Mouse (Mus musculus): ENCODE measurements at regions not wholly inside any gene's neighbourhood (a gene's known extent, or its start where the extent isn't known, plus 50 kb on each side); places are given as distances from the start of the nearest gene placed in this dataset.
A peak's percentile ranks its signal among the peaks of the same experiment; 100 is the strongest.

- Histone ChIP-seq H3K9ac (ENCODE audit: low read depth, low read length) (no peak overlapping the region), H3K36me3 (ENCODE audit: control insufficient read depth, insufficient read depth, low read length) (no peaks in the 10 kb centered on the region), H3K27ac (ENCODE audit: low read depth, low read length) (no peak overlapping the region), H3K4me3 (ENCODE audit: low read length) (no peak overlapping the region), H3K9me3 (ENCODE audit: control insufficient read depth, low read length) (no peaks in the 10 kb centered on the region), H3K4me2 (replicated peaks; ENCODE audit: low read depth, low read length) (no peak overlapping the region), H3K4me1 (ENCODE audit: control insufficient read depth, insufficient read depth, low read length) (no peaks in the 10 kb centered on the region), H3K27me3 (ENCODE audit: control insufficient read depth, insufficient read depth, low read length) (no peaks in the 10 kb centered on the region)
- 87% methylated on average over 8 of the region's 8 CpGs for WGBS
- ATAC-seq (ENCODE audit: low FRiP score, low TSS enrichment), result no peak
Measured at GRCm38 (mm10) chr8:113051770-113052473, 482.1 kb downstream of the Cntnap4 start.

GRCm38 (mm10) chr8:113065246-113066169 lies 495.7 kb downstream of the Cntnap4 start:
- Histone ChIP-seq H3K4me3 (ENCODE audit: low read length) (no peak overlapping the region), H3K27me3 (ENCODE audit: control insufficient read depth, insufficient read depth, low read length) (no peaks in the 10 kb centered on the region), H3K36me3 (ENCODE audit: control insufficient read depth, insufficient read depth, low read length) (no peaks in the 10 kb centered on the region), H3K4me1 (ENCODE audit: control insufficient read depth, insufficient read depth, low read length) (no peaks in the 10 kb centered on the region), H3K9ac (ENCODE audit: low read depth, low read length) (no peak overlapping the region), H3K27ac (ENCODE audit: low read depth, low read length) (no peak overlapping the region), H3K4me2 (replicated peaks; ENCODE audit: low read depth, low read length) (no peak overlapping the region), H3K9me3 (ENCODE audit: control insufficient read depth, low read length) (no peaks in the 10 kb centered on the region)
- WGBS, result 61% methylated on average over 2 of the region's 2 CpGs
- no peak for ATAC-seq (ENCODE audit: low FRiP score, low TSS enrichment)

GRCm38 (mm10) chr8:113066170-113066708 lies 496.4 kb downstream of the Cntnap4 start:
- no peaks in the 10 kb centered on the region for H3K4me1 ChIP-seq (ENCODE audit: control insufficient read depth, insufficient read depth, low read length)
- no peaks in the 10 kb centered on the region for H3K27me3 ChIP-seq (ENCODE audit: control insufficient read depth, insufficient read depth, low read length)
- H3K9ac ChIP-seq (ENCODE audit: low read depth, low read length), result no peak overlapping the region
- no peaks in the 10 kb centered on the region for H3K9me3 ChIP-seq (ENCODE audit: control insufficient read depth, low read length)
- ATAC-seq (ENCODE audit: low FRiP score, low TSS enrichment), result no peak
- no peak overlapping the region for H3K27ac ChIP-seq (ENCODE audit: low read depth, low read length)
- H3K4me2 ChIP-seq (replicated peaks; ENCODE audit: low read depth, low read length), result no peak overlapping the region
- 69% methylated on average over 6 of the region's 6 CpGs for WGBS
- no peak overlapping the region for H3K4me3 ChIP-seq (ENCODE audit: low read length)
- no peaks in the 10 kb centered on the region for H3K36me3 ChIP-seq (ENCODE audit: control insufficient read depth, insufficient read depth, low read length)

DNA sequence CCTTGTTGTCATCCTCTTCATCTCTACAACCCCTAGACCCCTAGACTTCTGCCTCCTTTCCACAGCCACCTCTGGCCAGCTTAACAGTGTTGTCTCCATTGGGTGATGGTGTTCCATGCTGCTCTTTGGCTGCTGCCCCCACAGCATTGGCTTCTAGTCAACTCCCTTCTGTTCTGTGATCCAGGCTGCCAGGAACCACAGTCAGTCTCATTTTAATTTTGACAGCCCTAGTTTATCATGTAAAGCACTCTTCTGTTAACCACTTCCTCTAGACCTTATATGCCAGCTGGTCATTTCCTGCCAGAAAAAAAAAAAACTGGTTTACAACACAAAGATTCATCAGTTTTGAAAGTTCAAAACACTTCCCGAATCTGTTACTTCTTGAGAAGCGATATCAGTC lies 514.1 kb downstream of the Cntnap4 start:
- no peaks in the 10 kb centered on the region for H3K36me3 ChIP-seq (ENCODE audit: control insufficient read depth, insufficient read depth, low read length)
- H3K9ac ChIP-seq (ENCODE audit: low read depth, low read length), result no peak overlapping the region
- H3K4me1 ChIP-seq (ENCODE audit: control insufficient read depth, insufficient read depth, low read length), result no peaks in the 10 kb centered on the region
- no peak for ATAC-seq (ENCODE audit: low FRiP score, low TSS enrichment)
- H3K27me3 ChIP-seq (ENCODE audit: control insufficient read depth, insufficient read depth, low read length), result no peaks in the 10 kb centered on the region
- WGBS, result 93% methylated on average over 2 of the region's 2 CpGs
- no peak overlapping the region for H3K27ac ChIP-seq (ENCODE audit: low read depth, low read length)
- H3K4me2 ChIP-seq (replicated peaks; ENCODE audit: low read depth, low read length), result no peak overlapping the region
- no peak overlapping the region for H3K4me3 ChIP-seq (ENCODE audit: low read length)
- H3K9me3 ChIP-seq (ENCODE audit: control insufficient read depth, low read length), result no peaks in the 10 kb centered on the region

GRCm38 (mm10) chr8:113087586-113087985 lies 517.7 kb downstream of the Cntnap4 start:
- Histone ChIP-seq H3K36me3 (ENCODE audit: control insufficient read depth, insufficient read depth, low read length) (no peaks in the 10 kb centered on the region), H3K4me2 (replicated peaks; ENCODE audit: low read depth, low read length) (no peak overlapping the region), H3K4me1 (ENCODE audit: control insufficient read depth, insufficient read depth, low read length) (no peaks in the 10 kb centered on the region), H3K9me3 (ENCODE audit: control insufficient read depth, low read length) (no peaks in the 10 kb centered on the region), H3K27me3 (ENCODE audit: control insufficient read depth, insufficient read depth, low read length) (no peaks in the 10 kb centered on the region), H3K9ac (ENCODE audit: low read depth, low read length) (no peak overlapping the region), H3K27ac (ENCODE audit: low read depth, low read length) (no peak overlapping the region), H3K4me3 (ENCODE audit: low read length) (no peak overlapping the region)
- WGBS, result 82% methylated on average over 1 of the region's 1 CpGs
- no peak for ATAC-seq (ENCODE audit: low FRiP score, low TSS enrichment)

GRCm38 (mm10) chr8:113111665-113112064 lies 523.7 kb upstream of the Mon1b start:
- H3K36me3 ChIP-seq (ENCODE audit: control insufficient read depth, insufficient read depth, low read length), result no peaks in the 10 kb centered on the region
- H3K9ac ChIP-seq (ENCODE audit: low read depth, low read length), result no peak overlapping the region
- 69% methylated on average over 6 of the region's 6 CpGs for WGBS
- ATAC-seq (ENCODE audit: low FRiP score, low TSS enrichment), result no peak
- no peak overlapping the region for H3K27ac ChIP-seq (ENCODE audit: low read depth, low read length)
- H3K4me1 ChIP-seq (ENCODE audit: control insufficient read depth, insufficient read depth, low read length), result no peaks in the 10 kb centered on the region
- no peaks in the 10 kb centered on the region for H3K27me3 ChIP-seq (ENCODE audit: control insufficient read depth, insufficient read depth, low read length)
- no peaks in the 10 kb centered on the region for H3K9me3 ChIP-seq (ENCODE audit: control insufficient read depth, low read length)
- no peak overlapping the region for H3K4me2 ChIP-seq (replicated peaks; ENCODE audit: low read depth, low read length)
- H3K4me3 ChIP-seq (ENCODE audit: low read length), result no peak overlapping the region

GRCm38 (mm10) chr8:113114165-113114700 lies 521.2 kb upstream of the Mon1b start:
- H3K27me3 ChIP-seq (ENCODE audit: control insufficient read depth, insufficient read depth, low read length), result no peaks in the 10 kb centered on the region
- no peaks in the 10 kb centered on the region for H3K4me1 ChIP-seq (ENCODE audit: control insufficient read depth, insufficient read depth, low read length)
- no peaks in the 10 kb centered on the region for H3K9me3 ChIP-seq (ENCODE audit: control insufficient read depth, low read length)
- H3K9ac ChIP-seq (ENCODE audit: low read depth, low read length), result no peak overlapping the region
- no peaks in the 10 kb centered on the region for H3K36me3 ChIP-seq (ENCODE audit: control insufficient read depth, insufficient read depth, low read length)
- H3K4me2 ChIP-seq (replicated peaks; ENCODE audit: low read depth, low read length), result no peak overlapping the region
- H3K27ac ChIP-seq (ENCODE audit: low read depth, low read length), result no peak overlapping the region
- H3K4me3 ChIP-seq (ENCODE audit: low read length), result no peak overlapping the region
- peak; percentile 60; the same call in 1 of the 2 replicates for ATAC-seq (ENCODE audit: low FRiP score, low TSS enrichment)
- WGBS, result 37% methylated on average over 3 of the region's 3 CpGs

DNA sequence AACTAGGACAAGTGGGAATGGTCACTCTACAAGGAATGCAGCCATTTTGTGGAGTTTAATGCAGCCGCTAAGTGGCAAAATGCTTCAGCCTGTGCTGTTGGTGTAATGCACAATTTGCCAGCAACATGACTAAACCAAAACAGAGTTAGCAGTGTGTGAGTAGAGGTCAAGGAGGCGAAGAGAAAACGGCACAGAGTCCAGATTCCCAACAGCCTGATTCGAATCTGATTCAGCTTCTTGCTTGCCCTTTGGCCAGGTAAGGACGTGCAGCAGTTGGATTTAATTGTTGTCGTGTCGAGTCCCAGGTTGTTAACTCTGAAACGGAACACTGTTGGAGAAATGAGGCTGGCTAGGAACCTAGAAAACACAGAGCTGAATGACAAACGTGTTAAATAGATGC lies 518.1 kb upstream of the Mon1b start:
- Histone ChIP-seq H3K4me2 (replicated peaks; ENCODE audit: low read depth, low read length) (no peak overlapping the region), H3K27ac (ENCODE audit: low read depth, low read length) (no peak overlapping the region), H3K9me3 (ENCODE audit: control insufficient read depth, low read length) (no peaks in the 10 kb centered on the region), H3K4me1 (ENCODE audit: control insufficient read depth, insufficient read depth, low read length) (no peaks in the 10 kb centered on the region), H3K36me3 (ENCODE audit: control insufficient read depth, insufficient read depth, low read length) (no peaks in the 10 kb centered on the region), H3K4me3 (ENCODE audit: low read length) (no peak overlapping the region), H3K9ac (ENCODE audit: low read depth, low read length) (no peak overlapping the region), H3K27me3 (ENCODE audit: control insufficient read depth, insufficient read depth, low read length) (no peaks in the 10 kb centered on the region)
- no peak for ATAC-seq (ENCODE audit: low FRiP score, low TSS enrichment)
- whole genome bisulfite sequencing, result 69% methylated on average over 9 of the region's 9 CpGs

DNA sequence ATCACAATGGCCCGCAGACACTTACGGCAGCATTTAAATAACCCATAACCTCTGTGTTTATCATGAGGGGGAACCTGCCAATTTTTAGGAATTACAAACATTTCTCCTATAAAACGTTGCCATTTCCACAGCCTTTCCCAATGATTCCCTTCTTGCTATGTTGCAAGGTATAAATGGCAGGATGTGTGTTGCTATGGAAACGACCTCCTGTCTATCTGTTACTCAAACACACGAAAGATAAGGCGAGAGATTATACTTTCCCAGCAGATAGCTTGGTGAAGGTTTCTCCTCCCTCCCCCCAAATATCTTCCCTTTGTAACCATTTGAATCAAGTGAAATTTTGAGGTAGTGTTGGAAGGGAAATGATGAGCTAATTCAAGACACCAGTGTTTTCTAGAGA lies 509.8 kb upstream of the Mon1b start:
- no peaks in the 10 kb centered on the region for H3K9me3 ChIP-seq (ENCODE audit: control insufficient read depth, low read length)
- no peak overlapping the region for H3K9ac ChIP-seq (ENCODE audit: low read depth, low read length)
- no peak overlapping the region for H3K4me3 ChIP-seq (ENCODE audit: low read length)
- WGBS, result 69% methylated on average over 6 of the region's 6 CpGs
- H3K27ac ChIP-seq (ENCODE audit: low read depth, low read length), result no peak overlapping the region
- no peak overlapping the region for H3K4me2 ChIP-seq (replicated peaks; ENCODE audit: low read depth, low read length)
- H3K27me3 ChIP-seq (ENCODE audit: control insufficient read depth, insufficient read depth, low read length), result no peaks in the 10 kb centered on the region
- ATAC-seq (ENCODE audit: low FRiP score, low TSS enrichment), result no peak
- H3K4me1 ChIP-seq (ENCODE audit: control insufficient read depth, insufficient read depth, low read length), result no peaks in the 10 kb centered on the region
- H3K36me3 ChIP-seq (ENCODE audit: control insufficient read depth, insufficient read depth, low read length), result no peaks in the 10 kb centered on the region
